Mouse (Mus musculus): ENCODE results near the gene Pgm5.

GRCm38 (mm10) chr19:24665771-24666170 is 195.9 kb downstream of the Pgm5 start:
- TF ChIP-seq POLR2A (IDR thresholded peaks at IDR 0.05; ENCODE audit: borderline replicate concordance, control insufficient read depth, low read depth, low read length): no peak
- TF ChIP-seq CTCF (IDR thresholded peaks at IDR 0.05; ENCODE audit: control insufficient read depth, insufficient read depth, low read length): no peak
